Mouse (Mus musculus): ENCODE data around the gene Cct4.

Gene Cct4

DNA sequence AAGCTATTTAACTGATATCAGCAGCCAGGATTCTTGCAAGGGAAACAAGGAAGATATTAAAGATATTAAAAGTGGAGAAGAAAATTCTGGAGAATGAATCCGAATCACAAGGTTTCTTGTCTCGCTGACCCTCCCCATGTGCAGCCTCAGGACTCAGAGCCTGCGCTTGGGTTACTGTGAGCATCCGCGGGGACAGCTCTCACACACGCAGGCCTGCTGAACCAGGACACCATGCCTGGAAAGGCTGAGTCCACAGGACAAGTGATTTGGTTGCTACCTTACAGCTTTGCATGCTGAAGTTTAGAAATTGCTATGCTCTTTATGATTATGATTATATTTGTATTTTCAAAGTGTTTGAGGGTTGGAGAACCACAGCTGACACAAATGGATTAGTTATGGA lies 39.1 kb downstream of the Cct4 start:
- DNase-seq (ENCODE audit: low spot score), result no peak

DNA sequence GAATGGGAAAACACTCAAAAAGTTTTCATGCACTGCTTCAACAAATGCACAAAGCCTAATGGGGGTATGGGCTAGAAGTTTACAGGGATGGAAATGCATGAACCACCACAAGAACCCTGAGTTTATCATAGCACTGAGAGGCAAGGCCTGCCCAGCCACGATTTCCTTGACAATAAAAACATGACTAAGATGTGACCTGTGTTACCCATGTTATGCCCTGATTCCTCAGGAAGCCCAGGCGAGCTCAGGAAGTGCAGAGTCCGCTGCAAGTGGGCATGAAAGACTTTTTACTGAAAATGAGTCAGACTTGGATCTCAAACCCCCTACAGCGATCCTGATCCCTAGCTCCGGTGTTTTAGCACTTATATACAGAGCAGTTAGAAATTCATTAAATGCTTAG lies 56.9 kb downstream of the Cct4 start:
- DNase-seq (ENCODE audit: low spot score), result no peak

DNA sequence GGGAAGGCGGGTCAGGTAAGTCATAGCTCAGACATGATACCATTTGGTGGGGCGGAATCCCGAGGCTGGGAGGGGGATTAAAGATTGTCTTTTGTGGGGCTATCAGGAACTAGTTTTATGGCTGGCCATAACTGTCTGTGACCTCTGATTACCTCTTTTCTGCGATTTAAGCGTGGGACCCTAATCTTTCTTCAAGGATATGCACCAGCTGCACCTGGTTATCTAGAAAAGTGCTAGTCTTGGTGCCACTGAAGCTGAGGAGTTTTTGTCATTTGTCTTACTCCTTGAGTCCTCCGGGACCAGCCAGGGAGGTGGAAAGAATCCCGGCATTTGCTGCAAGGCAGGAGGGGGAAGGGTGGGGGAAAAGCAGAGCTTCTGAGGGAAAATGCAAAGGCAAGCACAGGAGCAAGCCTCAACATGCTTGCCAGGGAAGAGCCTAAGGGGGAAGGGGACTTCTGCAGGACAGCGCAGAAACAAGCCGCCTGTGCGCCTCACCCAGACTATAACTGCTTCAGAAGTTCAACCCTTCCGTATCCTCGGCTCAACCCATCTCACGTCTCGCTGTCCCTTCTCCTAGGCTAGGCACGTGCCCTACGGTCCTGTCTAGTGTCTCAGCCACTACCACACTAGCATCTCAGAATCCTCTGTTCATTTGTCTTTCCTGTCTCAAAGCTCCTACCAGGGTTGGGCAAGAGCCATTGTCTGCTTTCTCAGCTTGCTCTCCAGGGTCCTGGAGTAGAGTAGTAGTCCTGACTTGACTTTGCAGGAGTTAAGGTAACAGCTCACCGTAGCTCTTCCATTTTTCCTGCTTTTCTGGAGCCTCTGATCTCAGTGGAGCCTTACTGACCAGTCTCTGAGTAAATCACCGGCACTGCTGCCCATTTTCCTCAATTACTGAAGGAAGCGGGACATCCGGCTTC lies 57.6 kb downstream of the Cct4 start:
- no peak for DNase-seq (ENCODE audit: low spot score)

DNA sequence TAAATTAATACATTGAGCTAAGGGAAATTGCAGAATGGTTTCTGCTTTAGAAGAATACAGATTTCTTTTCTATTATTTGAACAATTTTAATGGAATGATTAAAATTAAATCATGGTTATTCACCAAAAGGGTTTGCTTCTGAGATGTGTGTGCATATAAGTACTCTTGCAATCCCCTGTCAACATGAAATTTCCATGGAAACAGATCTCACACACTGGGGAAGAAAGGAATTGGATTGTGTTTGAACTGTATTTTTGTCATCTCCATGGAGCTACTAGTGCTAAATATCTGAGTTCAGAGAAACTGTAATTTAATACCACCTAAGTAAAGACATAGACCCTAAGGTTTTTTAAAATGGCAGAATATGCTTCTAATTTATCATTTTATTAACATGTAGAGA lies 59.3 kb downstream of the Cct4 start:
- no peak for DNase-seq (ENCODE audit: low spot score)

DNA sequence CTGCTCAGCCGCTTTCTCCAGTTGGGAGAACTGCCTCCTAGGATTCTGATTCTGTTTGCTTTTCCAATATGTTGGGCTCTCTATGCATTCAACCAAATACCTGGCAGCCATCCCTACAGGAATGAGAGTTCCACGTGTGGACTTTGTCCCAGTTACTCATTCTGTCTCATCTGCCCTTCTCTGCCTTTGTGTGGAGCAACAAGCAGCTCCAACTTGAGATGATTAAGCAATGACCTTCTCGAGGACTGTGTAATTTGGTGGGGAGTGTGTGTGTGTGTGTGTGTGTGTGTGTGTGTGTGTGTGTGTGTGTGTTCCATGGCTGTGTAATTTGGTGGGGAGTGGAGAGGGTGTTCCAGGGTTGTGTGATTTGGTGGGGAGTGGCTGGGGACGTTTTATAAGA lies 62.0 kb downstream of the Cct4 start:
- DNase-seq (ENCODE audit: low spot score), result no peak
